Mouse (Mus musculus): Measurements from ENCODE around the gene St6galnac6. TPM values are rescaled to one million over a fixed set of nuclear protein-coding genes. Genes with fewer than 3 reads are reported as not detected.

St6galnac6 gene
- total and polyA plus RNA-seq, 3 experiments, result 12.5 to 26.5 TPM; not detected in 1

- peak; percentile 75 for TF ChIP-seq TAL1 (IDR thresholded peaks at IDR 0.05; ENCODE audit: low read length)
- no peak for TF ChIP-seq MEF2A (IDR thresholded peaks at IDR 0.05; ENCODE audit: extremely low read depth, insufficient replicate concordance, low read depth, low read length, poor library complexity, severe bottlenecking)
- peak; percentile 55 for TF ChIP-seq ETS1 (IDR thresholded peaks at IDR 0.05; ENCODE audit: low read depth, low read length)
Observed at GRCm38 (mm10) chr2:32620682-32621516, 21.4 kb downstream of the St6galnac6 start (continued).

- Histone ChIP-seq H3K9ac (ENCODE audit: control insufficient read depth, low read depth, low read length, poor library complexity, severe bottlenecking) (peak within 1 kb of the TSS; percentile 29; the same call in 1 of the 2 replicates), H3K4me3 (ENCODE audit: control insufficient read depth in 1 of 2, insufficient read depth in 1 of 2, low read depth in 2 of 2, low read length in 2 of 2) (no peak within 1 kb of the TSS), H3K27ac (ENCODE audit: control insufficient read depth, low read depth, low read length) (peak within 1 kb of the TSS; percentile 69), H3K9me3 (replicated peaks; ENCODE audit: insufficient read depth, low read length) (no peaks in the 10 kb centered on the region), H3K27me3 (ENCODE audit: control insufficient read depth in 1 of 2, insufficient read depth in 2 of 2, low read length in 2 of 2) (no peaks in the 10 kb centered on the region), H3K36me3 (ENCODE audit: control insufficient read depth in 1 of 2, insufficient read depth in 2 of 2, low read length in 2 of 2) (peaks cover 0 to 11% of the 10 kb centered on the region in 2 experiments; a peak in 2 of 4 replicates), H3K79me2 (ENCODE audit: control insufficient read depth, insufficient read depth, low read length, poor library complexity) (no peaks in the 10 kb centered on the region), H3K4me1 (ENCODE audit: control insufficient read depth in 1 of 2, insufficient read depth in 2 of 2, low read length in 2 of 2) (peaks cover 2 to 17% of the 10 kb centered on the region in 2 experiments; a peak in 3 of 4 replicates)
- no peak for DNase-seq (ENCODE audit: low read depth, low spot score)
- TF ChIP-seq BHLHE40 (IDR thresholded peaks at IDR 0.05; ENCODE audit: borderline replicate concordance, low read depth, low read length) (no peak), TCF12 (IDR thresholded peaks at IDR 0.05; ENCODE audit: low read depth, low read length) (no peak), MYB (IDR thresholded peaks at IDR 0.05; ENCODE audit: low read depth, low read length) (no peak), TAL1 (IDR thresholded peaks at IDR 0.05; ENCODE audit: low read length) (0 out of 2 replicates have a peak, but pooled peaks have one; percentile 16), GABPA (IDR thresholded peaks at IDR 0.05; ENCODE audit: low read depth, low read length) (no peak)
Observed at GRCm38 (mm10) chr2:32621517-32621859, 22.0 kb downstream of the St6galnac6 start, which contains the start of gene Ak1. Gene Ak1, plus strand, starts transcription at chr2:32621758.

- DNase-seq (ENCODE audit: low read depth, low spot score), result no peak
- Histone ChIP-seq H3K27ac (ENCODE audit: control insufficient read depth, low read depth, low read length) (no peak overlapping the region), H3K4me3 (ENCODE audit: control insufficient read depth in 1 of 2, insufficient read depth in 1 of 2, low read depth in 2 of 2, low read length in 2 of 2) (no peak overlapping the region), H3K4me1 (ENCODE audit: control insufficient read depth in 1 of 2, insufficient read depth in 2 of 2, low read length in 2 of 2) (peaks cover 2 to 17% of the 10 kb centered on the region in 2 experiments; a peak in 3 of 4 replicates), H3K9me3 (replicated peaks; ENCODE audit: insufficient read depth, low read length) (no peaks in the 10 kb centered on the region), H3K27me3 (ENCODE audit: control insufficient read depth in 1 of 2, insufficient read depth in 2 of 2, low read length in 2 of 2) (no peaks in the 10 kb centered on the region), H3K79me2 (ENCODE audit: control insufficient read depth, insufficient read depth, low read length, poor library complexity) (no peaks in the 10 kb centered on the region), H3K36me3 (ENCODE audit: control insufficient read depth in 1 of 2, insufficient read depth in 2 of 2, low read length in 2 of 2) (peaks cover 0 to 11% of the 10 kb centered on the region in 2 experiments; a peak in 2 of 4 replicates), H3K9ac (ENCODE audit: control insufficient read depth, low read depth, low read length, poor library complexity, severe bottlenecking) (no peak overlapping the region)
- TF ChIP-seq ZC3H11A (IDR thresholded peaks at IDR 0.05; ENCODE audit: low read depth, low read length), result no peak
- TF ChIP-seq KAT2A (conservative IDR thresholded peaks at IDR 0.05; ENCODE audit: low read depth, low read length), result no peak
- TF ChIP-seq JUND (IDR thresholded peaks at IDR 0.05; ENCODE audit: low read depth, low read length), result no peak
- no peak for TF ChIP-seq POLR2A (IDR thresholded peaks at IDR 0.05; ENCODE audit: control insufficient read depth in 1 of 2, insufficient read depth in 1 of 2, low read depth in 1 of 2, low read length in 2 of 2, poor library complexity in 1 of 2)
Observed at GRCm38 (mm10) chr2:32624111-32624748, 24.7 kb downstream of the St6galnac6 start.

All from MEL (cell line).